Mouse (Mus musculus) gastrocnemius, adult 8-10 months (tissue): ENCODE results near the gene Ifnl3. TPM values are rescaled to one million over a fixed set of nuclear protein-coding genes. Genes with fewer than 3 reads are reported as not detected.
"Not testable (repeated sequence)": the region's sequence is repeated elsewhere in the genome, so short reads cannot be mapped to it uniquely, and the experiment has no call there.

Experiments used
- DNase-seq, 2 experiments: peaks; one replicate each; pipeline ENCODE4 v3.0.0; 2022; ENCODE audit warnings: low spot score in 2 of 2
- total RNA-seq, 4 experiments: library from RNA; stranded (reverse); gene quantifications; 2 replicates each; pipeline ENCODE4 v1.2.4; 2022

The Ifnl3 gene
- not detected for total RNA-seq

GRCm38 (mm10) chr7:28522536-28522935 lies at the start of gene Ifnl3:
Ifnl3 (plus strand) TSS chr7:28522836.
- not testable (repeated sequence) for DNase-seq

DNA sequence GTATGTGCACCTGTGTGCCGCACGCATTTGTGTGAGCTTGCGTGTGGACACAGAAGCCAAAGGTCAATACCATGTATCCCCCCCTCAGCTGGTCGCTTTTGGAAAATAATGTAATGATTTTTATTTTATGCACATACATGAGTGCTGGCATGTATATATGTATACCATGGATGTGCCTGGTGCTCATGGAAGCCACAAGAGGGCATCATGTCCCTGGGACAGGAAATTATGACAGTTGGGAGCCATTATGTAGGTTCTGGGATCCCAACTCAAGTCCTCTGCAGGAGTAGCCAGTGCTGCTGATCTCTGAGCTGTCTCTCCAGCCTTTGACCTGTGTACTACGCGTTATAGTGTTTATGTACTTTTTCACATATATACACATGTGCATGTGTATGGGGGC lies 46.4 kb upstream of the Ifnl3 start:
- no peak for DNase-seq

DNA sequence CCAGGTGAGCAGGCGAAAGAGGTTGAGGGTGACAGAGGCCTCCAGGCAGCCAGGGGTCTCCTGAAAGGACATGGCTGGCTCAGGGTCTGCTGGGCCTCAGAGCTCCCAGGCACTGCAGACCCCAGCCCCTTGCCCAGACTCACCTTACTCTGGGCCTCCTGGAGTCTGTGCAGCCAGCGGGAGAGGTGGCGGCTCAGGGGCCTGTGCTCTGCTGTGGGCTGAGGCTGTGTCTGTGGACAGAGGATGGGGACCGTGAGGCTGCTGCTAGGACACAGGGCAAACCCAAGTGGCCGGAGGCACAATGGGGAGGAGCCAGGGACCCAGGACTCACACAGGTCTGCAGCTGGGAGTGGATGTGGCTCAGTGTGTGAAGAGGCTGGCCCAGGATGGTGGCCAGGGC lies 45.3 kb upstream of the Ifnl3 start:
- DNase-seq = no peak

DNA sequence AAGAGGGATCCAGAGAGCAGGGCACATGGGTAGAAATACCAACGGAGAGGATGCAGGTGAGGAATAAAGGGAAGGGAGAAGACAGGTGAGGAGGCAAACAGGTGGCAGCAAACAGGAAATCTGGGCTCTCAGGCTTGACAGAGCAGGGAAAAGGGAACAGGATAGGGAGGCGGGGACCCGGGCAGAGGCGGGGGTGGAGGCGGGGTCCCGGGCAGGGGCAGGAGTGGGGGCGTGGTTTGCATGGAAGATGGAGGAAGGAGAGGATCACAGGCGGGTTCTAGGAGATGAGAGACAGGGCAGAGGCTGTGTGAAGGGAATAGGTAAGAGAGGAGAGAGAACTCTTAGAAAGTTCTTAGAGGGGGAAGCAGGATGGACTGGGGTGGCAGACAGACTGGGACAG lies 43.8 kb upstream of the Ifnl3 start:
- no peak for DNase-seq

- no peak for DNase-seq
Measured at GRCm38 (mm10) chr7:28482854-28483253, 39.8 kb upstream of the Ifnl3 start.

DNA sequence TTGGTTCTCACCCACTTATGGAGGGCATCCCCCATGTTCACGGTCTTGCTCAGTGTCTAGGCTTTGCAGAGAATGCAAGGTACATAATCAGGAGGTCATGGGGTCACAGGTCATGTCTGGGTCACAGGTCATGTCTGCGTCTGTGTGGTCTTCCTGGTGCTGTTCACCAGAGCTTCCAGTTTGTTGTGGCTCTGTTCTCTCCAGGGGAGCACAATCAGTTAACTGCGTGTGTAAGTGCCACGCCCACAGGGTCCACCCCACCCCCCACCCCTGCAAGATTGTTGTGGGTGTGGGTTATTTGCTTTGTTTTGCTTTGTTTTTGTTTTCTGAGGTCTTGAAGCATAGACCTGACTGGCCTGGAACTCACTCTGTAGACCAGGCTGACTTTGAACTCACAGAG lies 38.4 kb upstream of the Ifnl3 start:
- no peak for DNase-seq

GRCm38 (mm10) chr7:28488030-28488491 lies 34.6 kb upstream of the Ifnl3 start:
- no peak for DNase-seq

DNA sequence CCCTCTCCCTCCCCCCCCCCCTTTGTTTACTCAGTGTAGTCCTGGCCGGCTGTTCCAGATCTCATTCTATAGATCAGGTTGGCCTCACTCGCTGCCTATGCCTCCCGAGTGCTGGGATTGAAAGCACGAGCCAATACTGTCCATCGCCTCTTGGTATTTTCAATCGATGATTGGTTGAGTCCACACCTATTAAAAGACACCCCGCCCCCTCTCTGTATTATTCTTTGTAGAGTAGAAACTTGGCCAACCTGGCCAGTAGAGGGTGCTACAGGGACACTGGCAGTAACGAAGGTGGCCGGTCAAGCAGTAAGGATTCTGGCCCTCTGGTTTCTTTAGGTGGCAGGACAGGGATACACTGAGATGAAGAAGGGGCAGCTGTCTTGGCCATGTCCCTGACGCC lies 32.2 kb upstream of the Ifnl3 start:
- peak; percentile 12 to 16 for DNase-seq

GRCm38 (mm10) chr7:28490903-28491302 lies 31.7 kb upstream of the Ifnl3 start:
- DNase-seq = no peak

GRCm38 (mm10) chr7:28492310-28492709 lies 30.3 kb upstream of the Ifnl3 start:
- no peak for DNase-seq

DNA sequence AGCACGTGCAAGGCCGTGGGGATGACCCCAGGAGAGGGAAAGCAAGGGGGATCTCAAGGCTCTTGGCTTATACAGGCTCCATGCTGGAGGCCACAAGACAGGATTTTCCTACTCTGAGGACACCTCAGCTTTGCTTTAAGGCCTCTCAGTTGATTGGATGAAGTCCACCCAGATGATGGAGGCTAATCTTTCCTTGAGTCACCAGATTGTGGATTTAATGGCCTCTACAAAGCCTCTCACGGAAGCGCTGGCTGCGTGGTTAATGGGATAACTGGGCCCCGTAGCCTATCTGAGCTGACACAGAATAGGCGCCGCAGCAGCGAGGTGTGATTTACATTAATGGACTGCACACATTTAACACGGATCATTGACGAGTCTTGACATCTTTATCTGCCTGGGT lies 27.2 kb upstream of the Ifnl3 start:
- no peak for DNase-seq

DNA sequence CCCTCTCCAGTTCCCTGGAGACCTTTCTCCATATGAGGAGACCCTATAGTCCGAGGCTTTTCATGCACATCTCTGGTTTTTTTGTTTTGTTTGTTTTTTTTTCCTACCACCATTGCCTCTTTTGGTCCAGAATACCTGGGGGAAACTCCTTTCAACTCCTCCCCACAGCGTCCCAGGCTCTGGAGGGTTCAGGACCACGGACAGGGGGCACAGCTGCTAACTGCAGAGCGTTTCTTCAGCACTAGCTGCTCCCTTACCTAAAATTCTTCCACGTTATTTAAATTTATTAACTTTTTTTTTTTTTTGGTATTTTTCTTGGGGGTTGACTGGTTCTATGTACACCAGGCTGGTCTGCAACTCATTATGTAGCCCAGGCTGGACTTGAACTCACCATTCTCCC lies 17.1 kb upstream of the Ifnl3 start:
- DNase-seq = no peak

DNA sequence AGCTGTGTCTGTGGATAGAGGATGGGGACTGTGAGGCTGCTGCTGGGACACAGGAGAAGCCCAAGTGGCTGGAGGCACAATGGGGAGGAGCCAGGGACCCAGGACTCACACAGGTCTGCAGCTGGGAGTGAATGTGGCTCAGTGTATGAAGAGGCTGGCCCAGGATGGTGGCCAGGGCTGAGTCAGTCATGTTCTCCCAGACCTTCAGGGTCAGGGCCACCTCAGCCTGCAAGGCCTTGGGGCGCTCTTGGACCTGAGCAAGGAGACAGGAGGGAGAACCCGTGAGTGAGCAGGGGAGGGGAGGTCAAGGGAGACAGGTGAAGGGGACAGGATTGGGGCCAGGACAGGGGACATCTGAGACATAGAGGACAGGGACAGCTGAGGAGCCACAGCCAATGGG lies 13.5 kb upstream of the Ifnl3 start:
- DNase-seq = not testable (repeated sequence)

- not testable (repeated sequence) for DNase-seq
Measured at GRCm38 (mm10) chr7:28510405-28510974, 12.1 kb upstream of the Ifnl3 start, which contains the start of gene Ifnl2. Ifnl2 (minus strand) TSS chr7:28510455.

DNA sequence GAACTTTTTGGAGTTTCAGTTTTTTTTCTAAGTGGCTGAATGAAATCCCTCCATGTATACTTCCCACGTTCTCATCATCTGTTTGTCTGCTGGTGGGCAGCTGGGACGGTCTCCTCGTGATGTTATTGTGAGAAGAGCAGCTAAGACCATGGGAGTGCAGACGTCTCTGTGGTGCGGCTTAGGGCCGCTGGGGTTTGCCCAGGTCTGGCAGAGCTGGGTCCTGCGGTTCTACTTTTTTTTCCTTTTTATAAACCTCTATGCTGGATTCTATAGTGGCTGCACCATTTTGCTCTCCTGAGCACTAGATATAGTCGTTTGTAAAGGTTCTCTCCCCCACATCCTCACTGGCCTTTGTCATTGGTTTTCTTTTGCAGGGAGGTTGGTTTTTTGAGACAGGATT lies 11.2 kb upstream of the Ifnl3 start:
- DNase-seq = no peak

DNA sequence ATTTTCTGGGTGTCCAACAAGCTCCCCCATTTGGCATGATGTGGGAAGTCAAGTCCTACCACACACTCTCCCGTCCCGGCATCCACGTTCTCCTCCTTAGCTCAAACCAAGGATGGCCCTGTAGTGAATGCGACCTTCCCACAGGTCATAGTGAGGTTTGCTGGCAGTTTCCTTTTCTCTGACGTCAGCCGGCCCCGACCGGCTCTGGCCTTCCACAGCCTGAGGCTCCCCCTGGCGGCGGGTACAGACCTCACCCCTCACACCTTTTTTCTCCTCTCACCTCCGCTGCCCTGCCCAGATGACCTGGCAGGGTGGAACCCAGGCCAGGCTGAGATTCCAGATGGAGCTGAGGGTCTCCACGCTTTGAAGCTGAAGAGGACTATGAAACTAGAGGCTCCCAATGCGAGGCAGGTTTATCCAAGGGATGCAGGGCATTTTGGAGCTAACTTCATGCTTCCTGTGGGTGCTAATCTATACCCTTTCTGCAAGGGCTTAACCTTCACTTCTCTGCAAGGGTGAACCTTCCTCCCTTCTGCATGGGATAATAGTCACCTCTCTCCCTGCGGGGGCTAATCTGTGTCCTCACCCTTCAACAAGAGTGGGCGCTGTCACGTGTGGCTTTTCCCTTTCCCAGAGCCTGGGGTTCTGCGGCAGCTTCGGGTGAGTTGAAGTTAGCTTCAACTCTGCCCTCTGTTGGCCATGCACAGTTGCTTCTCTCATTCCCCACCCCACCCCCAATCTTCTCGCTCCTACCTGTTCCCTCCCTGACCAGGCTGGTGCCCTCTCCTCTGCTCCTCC lies 5.5 kb downstream of the Ifnl3 start:
- peak; percentile 46 to 57 for DNase-seq

DNA sequence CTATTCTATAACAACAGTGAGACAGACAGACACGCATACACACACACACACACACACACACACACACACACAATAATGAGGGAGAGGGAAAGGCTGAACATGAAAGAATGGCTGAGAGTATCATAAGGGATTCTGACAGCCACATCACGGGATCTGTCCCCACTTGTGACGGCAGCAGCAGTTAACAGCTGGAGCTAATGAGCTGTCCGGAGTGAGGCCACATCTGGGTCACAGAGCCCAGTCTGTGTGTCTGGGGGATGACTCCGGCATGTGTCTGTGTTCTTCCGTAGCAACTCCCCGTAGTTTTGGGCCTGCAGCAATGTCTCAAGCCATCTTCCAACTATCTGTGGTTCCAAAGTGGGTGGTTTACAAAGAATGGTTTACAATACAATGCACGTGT lies 9.4 kb downstream of the Ifnl3 start:
- DNase-seq = no peak

DNA sequence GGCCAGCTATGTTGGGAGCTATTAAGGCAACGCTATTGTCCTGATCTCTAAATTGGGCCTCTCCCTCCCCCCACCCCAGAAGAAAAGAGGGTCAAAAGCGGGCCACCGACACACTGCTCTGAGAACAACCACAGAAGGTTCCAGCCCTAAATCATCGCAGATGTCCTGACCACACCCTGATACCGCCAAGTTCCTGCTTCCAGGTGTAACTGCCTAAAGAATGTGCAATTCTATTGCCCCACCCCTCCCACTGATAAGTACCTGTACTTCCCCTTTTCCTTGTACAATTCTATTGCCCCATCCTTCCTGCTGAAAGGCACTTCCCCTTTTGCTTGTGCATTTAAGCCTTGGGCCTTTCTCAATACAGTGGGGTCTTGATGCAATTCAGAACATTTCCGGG lies 16.2 kb downstream of the Ifnl3 start:
- not testable (repeated sequence) for DNase-seq

DNA sequence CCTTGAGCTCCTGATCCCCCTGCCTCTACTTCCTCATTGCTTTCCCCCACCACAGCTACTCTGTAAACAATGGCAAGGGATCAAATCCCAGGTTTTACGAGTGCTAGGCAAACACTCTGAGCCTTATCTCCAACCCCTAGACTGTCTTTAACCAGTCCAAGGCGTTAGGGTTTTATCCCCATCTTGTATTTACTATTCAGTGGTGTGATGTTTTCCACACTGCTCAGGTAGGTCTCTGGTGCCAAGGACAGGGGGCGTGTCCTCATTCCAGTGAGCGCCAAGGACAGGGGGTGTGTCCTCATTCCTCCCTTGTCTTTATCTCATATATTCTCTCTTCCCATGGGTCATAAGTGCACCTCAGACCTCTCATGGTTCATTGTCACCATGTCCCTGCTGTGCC lies 17.9 kb downstream of the Ifnl3 start, which contains the start of gene Sycn:
TSS of gene Sycn (plus strand) at position 360 of the 400 bp plus-strand sequence.
- DNase-seq = no peak

- no peak for DNase-seq
Measured at GRCm38 (mm10) chr7:28544051-28544601, 21.5 kb downstream of the Ifnl3 start.

DNA sequence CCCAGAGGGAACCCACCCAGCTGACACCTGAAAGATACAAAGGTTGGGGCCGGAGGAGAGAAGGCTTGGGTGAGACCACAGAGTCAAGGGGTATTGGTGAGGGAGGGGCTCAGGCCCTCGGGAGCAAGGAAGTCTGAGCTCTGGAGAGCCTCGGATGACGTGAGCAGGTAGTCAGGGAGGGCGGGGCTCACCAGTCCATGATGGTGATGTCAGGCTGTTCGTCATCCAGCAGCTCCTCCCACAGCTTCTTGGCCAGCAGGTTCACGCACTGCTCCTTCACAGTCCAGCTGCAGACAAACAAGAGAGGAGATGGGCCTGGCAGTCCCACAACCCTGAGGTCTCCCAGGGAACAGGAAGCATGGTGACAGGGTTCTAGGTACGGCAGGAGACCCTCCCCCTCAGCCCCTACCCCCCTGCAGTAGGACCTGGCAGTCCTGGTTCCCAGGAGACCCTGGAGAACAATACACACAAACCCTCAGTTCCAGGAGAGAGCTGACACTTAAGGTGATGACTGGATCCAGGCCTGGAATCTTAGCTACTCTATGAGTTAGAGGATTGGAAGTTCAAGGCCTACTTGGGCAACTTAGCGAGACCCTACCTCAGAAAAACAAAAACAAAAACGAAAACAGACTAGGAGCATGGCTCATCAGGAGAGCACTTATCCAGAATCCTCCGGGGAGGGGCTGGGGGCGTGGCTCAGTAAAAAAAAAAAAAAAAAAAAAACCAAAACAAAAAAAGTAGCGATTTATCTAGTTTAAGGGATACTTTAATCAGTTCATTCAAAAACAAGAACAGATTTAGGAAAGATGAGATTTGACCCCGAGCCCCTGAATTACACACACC lies 22.6 kb downstream of the Ifnl3 start:
- no peak for DNase-seq

DNA sequence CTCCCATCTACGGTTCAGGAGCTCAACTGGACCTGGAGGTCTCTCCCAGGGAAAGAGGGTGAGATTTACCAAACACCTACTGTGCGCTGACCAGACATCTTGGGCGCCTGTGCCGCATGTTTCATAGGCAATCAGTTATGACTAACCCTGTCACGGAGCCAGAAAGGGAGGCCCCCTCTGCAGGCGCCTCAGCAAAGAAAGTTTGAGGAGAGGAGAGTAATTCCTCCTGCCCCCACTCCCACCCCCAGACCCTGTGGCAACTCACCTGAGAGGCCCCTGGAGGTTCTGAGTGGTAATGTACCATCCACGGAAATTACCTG lies 23.2 kb downstream of the Ifnl3 start:
- DNase-seq = no peak
